Mouse (Mus musculus): ENCODE measurements around the gene Car5a.

- TF ChIP-seq CTCF (conservative IDR thresholded peaks at IDR 0.05; ENCODE audit: low read length) (no peak), NANOG (IDR thresholded peaks at IDR 0.05; ENCODE audit: borderline replicate concordance, low read length) (no peak)
Observed at GRCm38 (mm10) chr8:121949222-121949800, 4.6 kb upstream of the Car5a start, which contains the start of gene Banp.

All from E14TG2a.4 (cell line).